Mouse (Mus musculus): ENCODE data around the gene Olfr490. TPM values are rescaled to one million over a fixed set of nuclear protein-coding genes. Genes with fewer than 3 reads are reported as not detected.

Olfr490 gene
- polyA plus RNA-seq (2015; fragmentation: Nextera tagmentation; extraction: Ambion mirVana), result not detected in 2 replicates

GRCm38 (mm10) chr7:108288834-108289233, at the start of gene Olfr490:
Olfr490 (minus strand) TSS chr7:108288934.

GRCm38 (mm10) chr7:108323574-108323973, 34.8 kb upstream of the Olfr490 start, which contains the start of gene Olfr492:
Olfr492 (minus strand) TSS chr7:108323674.

GRCm38 (mm10) chr7:108313151-108313550, 24.4 kb upstream of the Olfr490 start, which contains the start of gene Olfr491:
Olfr491 (plus strand) TSS chr7:108313451.

GRCm38 (mm10) chr7:108258247-108258646, 30.5 kb downstream of the Olfr490 start, which contains the start of gene Olfr488:
Olfr488 (minus strand) TSS chr7:108258347.

Other genes with a start within 250 kb of the Olfr490 start
- not detected in 2 replicates for gene Olfr479, start 238.2 kb downstream of the Olfr490 start, polyA plus RNA-seq (2015; fragmentation: Nextera tagmentation; extraction: Ambion mirVana)
- gene Olfr480, start 221.6 kb downstream of the Olfr490 start, polyA plus RNA-seq (2015; fragmentation: Nextera tagmentation; extraction: Ambion mirVana), result not detected in 2 replicates
- not detected in 2 replicates for gene Olfr481, start 209.1 kb downstream of the Olfr490 start, polyA plus RNA-seq (2015; fragmentation: Nextera tagmentation; extraction: Ambion mirVana)
- not detected in 2 replicates for gene Olfr482, start 191.3 kb downstream of the Olfr490 start, polyA plus RNA-seq (2015; fragmentation: Nextera tagmentation; extraction: Ambion mirVana)
- not detected in 2 replicates for gene Olfr483, start 188.1 kb downstream of the Olfr490 start, polyA plus RNA-seq (2015; fragmentation: Nextera tagmentation; extraction: Ambion mirVana)
- gene Olfr484, start 161.5 kb downstream of the Olfr490 start, polyA plus RNA-seq (2015; fragmentation: Nextera tagmentation; extraction: Ambion mirVana), result not detected in 2 replicates
- gene Olfr485, start 129.1 kb downstream of the Olfr490 start, polyA plus RNA-seq (2015; fragmentation: Nextera tagmentation; extraction: Ambion mirVana), result not detected in 2 replicates
- not detected in 2 replicates for gene Olfr486, start 116.2 kb downstream of the Olfr490 start, polyA plus RNA-seq (2015; fragmentation: Nextera tagmentation; extraction: Ambion mirVana)
- gene Olfr487, start 74.3 kb downstream of the Olfr490 start, polyA plus RNA-seq (2015; fragmentation: Nextera tagmentation; extraction: Ambion mirVana), result not detected in 2 replicates
- gene Olfr488, start 30.6 kb downstream of the Olfr490 start, polyA plus RNA-seq (2015; fragmentation: Nextera tagmentation; extraction: Ambion mirVana), result not detected in 2 replicates
- gene Olfr491, start 24.5 kb upstream of the Olfr490 start, polyA plus RNA-seq (2015; fragmentation: Nextera tagmentation; extraction: Ambion mirVana), result not detected in 2 replicates
- gene Olfr492, start 34.7 kb upstream of the Olfr490 start, polyA plus RNA-seq (2015; fragmentation: Nextera tagmentation; extraction: Ambion mirVana), result not detected in 2 replicates
- gene Olfr493, start 58.0 kb upstream of the Olfr490 start, polyA plus RNA-seq (2015; fragmentation: Nextera tagmentation; extraction: Ambion mirVana), result not detected in 2 replicates
- not detected in 2 replicates for gene Olfr494, start 76.4 kb upstream of the Olfr490 start, polyA plus RNA-seq (2015; fragmentation: Nextera tagmentation; extraction: Ambion mirVana)
- gene Olfr495, start 104.2 kb upstream of the Olfr490 start, polyA plus RNA-seq (2015; fragmentation: Nextera tagmentation; extraction: Ambion mirVana), result not detected in 2 replicates
- not detected in 2 replicates for gene Olfr497, start 131.5 kb upstream of the Olfr490 start, polyA plus RNA-seq (2015; fragmentation: Nextera tagmentation; extraction: Ambion mirVana)
- not detected in 2 replicates for gene Olfr498, start 176.4 kb upstream of the Olfr490 start, polyA plus RNA-seq (2015; fragmentation: Nextera tagmentation; extraction: Ambion mirVana)
- not detected in 2 replicates for gene Olfr502, start 236.1 kb upstream of the Olfr490 start, polyA plus RNA-seq (2015; fragmentation: Nextera tagmentation; extraction: Ambion mirVana)

Data from skeletal muscle tissue, postnatal 0 days (tissue).